Mouse (Mus musculus): ENCODE results near the gene Colq. TPM values are rescaled to one million over a fixed set of nuclear protein-coding genes. Genes with fewer than 3 reads are reported as not detected.

Colq gene
- polyA plus RNA-seq, 1 experiment from 2014 or later = 1.3 TPM

GRCm38 (mm10) chr14:31486465-31486864 lies 104.7 kb downstream of the Colq start:
- no peaks in the 10 kb centered on the region for H3K27me3 ChIP-seq (ENCODE audit: insufficient read depth, low read length)
- DNase-seq (ENCODE audit: low spot score) (no peak), ATAC-seq (replicated peaks; ENCODE audit: low FRiP score, low read depth) (no peak)
- no peak overlapping the region for H3K4me3 ChIP-seq (replicated peaks; ENCODE audit: low read depth, low read length)
- H3K27ac ChIP-seq = no peak overlapping the region
- no peak for TF ChIP-seq CTCF (IDR thresholded peaks at IDR 0.05; ENCODE audit: low read depth)
- no peaks in the 10 kb centered on the region for H3K4me1 ChIP-seq (replicated peaks; ENCODE audit: insufficient read depth, low read length)
- WGBS = 85% methylated on average over 4 of the region's 4 CpGs
- H3K4me2 ChIP-seq (ENCODE audit: low read length) = no peak overlapping the region
- no peaks in the 10 kb centered on the region for H3K9me3 ChIP-seq (replicated peaks; ENCODE audit: low read length)
- H3K9ac ChIP-seq (ENCODE audit: low read depth, low read length) = no peak overlapping the region
- peaks cover 66% of the 10 kb centered on the region for H3K36me3 ChIP-seq (ENCODE audit: insufficient read depth, low read length)

GRCm38 (mm10) chr14:31482417-31482816 lies 108.7 kb downstream of the Colq start:
- WGBS = 89% methylated on average over 5 of the region's 5 CpGs
- Histone ChIP-seq H3K4me1 (replicated peaks; ENCODE audit: insufficient read depth, low read length) (no peaks in the 10 kb centered on the region), H3K4me3 (replicated peaks; ENCODE audit: low read depth, low read length) (no peak overlapping the region), H3K36me3 (ENCODE audit: insufficient read depth, low read length) (peaks cover 65% of the 10 kb centered on the region), H3K9ac (ENCODE audit: low read depth, low read length) (no peak overlapping the region), H3K27me3 (ENCODE audit: insufficient read depth, low read length) (no peaks in the 10 kb centered on the region), H3K4me2 (ENCODE audit: low read length) (no peak overlapping the region), H3K9me3 (replicated peaks; ENCODE audit: low read length) (no peaks in the 10 kb centered on the region), H3K27ac (no peak overlapping the region)
- ATAC-seq (replicated peaks; ENCODE audit: low FRiP score, low read depth) (no peak), DNase-seq (ENCODE audit: low spot score) (no peak)
- TF ChIP-seq CTCF (IDR thresholded peaks at IDR 0.05; ENCODE audit: low read depth) = no peak

GRCm38 (mm10) chr14:31473297-31473696 lies 117.8 kb downstream of the Colq start:
- H3K9ac ChIP-seq (ENCODE audit: low read depth, low read length) = no peak overlapping the region
- H3K4me1 ChIP-seq (replicated peaks; ENCODE audit: insufficient read depth, low read length) = no peaks in the 10 kb centered on the region
- no peaks in the 10 kb centered on the region for H3K9me3 ChIP-seq (replicated peaks; ENCODE audit: low read length)
- WGBS = 81% methylated on average over 2 of the region's 2 CpGs
- no peak for ATAC-seq (replicated peaks; ENCODE audit: low FRiP score, low read depth)
- no peak overlapping the region for H3K4me2 ChIP-seq (ENCODE audit: low read length)
- H3K4me3 ChIP-seq (replicated peaks; ENCODE audit: low read depth, low read length) = no peak overlapping the region
- no peak for DNase-seq (ENCODE audit: low spot score)
- H3K27ac ChIP-seq = no peak overlapping the region
- peak; percentile 46; the same call in 1 of the 2 replicates for TF ChIP-seq CTCF (IDR thresholded peaks at IDR 0.05; ENCODE audit: low read depth)
- H3K27me3 ChIP-seq (ENCODE audit: insufficient read depth, low read length) = no peaks in the 10 kb centered on the region
- 0 out of 2 replicates have a peak, but pooled peaks cover under 1% of the 10 kb centered on the region for H3K36me3 ChIP-seq (ENCODE audit: insufficient read depth, low read length)

Other genes with a start within 250 kb of the Colq start
- gene Sh3bp5, start 155.3 kb downstream of the Colq start, polyA plus RNA-seq (2015; fragmentation: Nextera tagmentation; extraction: Ambion mirVana) = 45.2 and 46.8 TPM in 2 replicates
- 14.9 and 16.0 TPM in 2 replicates for gene Eaf1, start 96.9 kb downstream of the Colq start, polyA plus RNA-seq (2015; fragmentation: Nextera tagmentation; extraction: Ambion mirVana)
- 43.9 and 51.6 TPM in 2 replicates for gene Mettl6, start 96.3 kb downstream of the Colq start, polyA plus RNA-seq (2015; fragmentation: Nextera tagmentation; extraction: Ambion mirVana)
- 2.9 TPM in 1 of 2 replicates, not detected in the other for gene Gm49387, start 49.5 kb upstream of the Colq start, polyA plus RNA-seq (2015; fragmentation: Nextera tagmentation; extraction: Ambion mirVana)
- gene Btd, start 49.7 kb upstream of the Colq start, polyA plus RNA-seq (2015; fragmentation: Nextera tagmentation; extraction: Ambion mirVana) = 60.6 and 64.5 TPM in 2 replicates
- gene Hacl1, start 49.9 kb upstream of the Colq start, polyA plus RNA-seq (2015; fragmentation: Nextera tagmentation; extraction: Ambion mirVana) = 68.9 and 76.3 TPM in 2 replicates
- 6.5 and 6.8 TPM in 2 replicates for gene Ankrd28, start 239.3 kb upstream of the Colq start, polyA plus RNA-seq (2015; fragmentation: Nextera tagmentation; extraction: Ambion mirVana)